Mouse (Mus musculus): Measurements from ENCODE around the gene Nebl. TPM values are rescaled to one million over a fixed set of nuclear protein-coding genes. Genes with fewer than 3 reads are reported as not detected.

Gene Nebl
- polyA plus RNA-seq, 1 experiment from 2014 or later: 5.8 TPM

DNA sequence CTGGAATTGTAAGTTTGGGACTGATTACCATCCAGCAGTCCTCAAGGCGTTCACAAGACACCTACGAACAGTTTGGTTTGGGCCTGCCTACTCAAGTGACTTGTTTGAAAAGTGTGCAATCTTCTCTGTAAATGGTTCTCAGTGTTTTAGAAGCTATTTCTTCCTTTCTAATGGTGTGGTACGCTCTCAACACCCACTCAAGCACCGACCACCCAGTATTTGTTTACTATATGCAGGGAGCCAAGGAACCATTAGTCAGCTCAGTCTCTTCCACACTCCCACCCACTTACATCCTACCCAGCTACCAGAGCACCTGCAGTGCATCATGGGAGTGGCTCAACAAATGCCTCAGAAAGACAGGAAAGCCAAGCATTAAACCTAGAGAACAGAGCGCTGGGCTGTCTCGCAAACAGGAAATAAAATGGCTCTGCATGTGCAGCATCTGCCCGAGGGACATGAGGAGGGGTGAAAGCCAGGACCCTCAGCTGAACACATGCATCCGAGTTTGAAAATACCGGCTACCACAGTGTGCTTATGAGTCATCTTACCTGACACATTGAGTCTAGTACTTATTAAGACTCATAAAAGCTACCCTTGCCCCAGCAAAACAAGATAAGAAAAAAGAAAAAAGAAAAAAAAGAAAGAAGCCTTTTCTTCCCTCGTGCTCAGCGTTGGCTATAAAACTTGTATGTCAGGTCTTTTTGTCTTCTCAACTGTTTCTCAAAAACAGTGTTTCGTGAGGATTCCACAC is 199.7 kb downstream of the Nebl start:
- Histone ChIP-seq H3K9ac (replicated peaks) (no peak overlapping the region), H3K36me3 (no peaks in the 10 kb centered on the region), H3K27ac (replicated peaks) (no peak overlapping the region), H3K27me3 (no peaks in the 10 kb centered on the region), H3K4me3 (no peak overlapping the region), H3K9me3 (no peaks in the 10 kb centered on the region), H3K4me1 (no peaks in the 10 kb centered on the region), H3K4me2 (replicated peaks) (no peak overlapping the region)
- ATAC-seq (ENCODE audit: low FRiP score, low read depth): no peak
- WGBS: 88% methylated on average over 12 of the region's 12 CpGs

GRCm38 (mm10) chr2:17525739-17526526 is 205.3 kb downstream of the Nebl start:
- peaks cover 16% of the 10 kb centered on the region; the same call in 1 of the 2 replicates for H3K4me1 ChIP-seq
- no peaks in the 10 kb centered on the region for H3K27me3 ChIP-seq
- H3K4me2 ChIP-seq (replicated peaks): no peak overlapping the region
- no peak overlapping the region for H3K4me3 ChIP-seq
- 84% methylated on average over 5 of the region's 5 CpGs for WGBS
- ATAC-seq (ENCODE audit: low FRiP score, low read depth): no peak
- H3K36me3 ChIP-seq: no peaks in the 10 kb centered on the region
- no peak overlapping the region for H3K9ac ChIP-seq (replicated peaks)
- H3K9me3 ChIP-seq: no peaks in the 10 kb centered on the region
- no peak overlapping the region for H3K27ac ChIP-seq (replicated peaks)

DNA sequence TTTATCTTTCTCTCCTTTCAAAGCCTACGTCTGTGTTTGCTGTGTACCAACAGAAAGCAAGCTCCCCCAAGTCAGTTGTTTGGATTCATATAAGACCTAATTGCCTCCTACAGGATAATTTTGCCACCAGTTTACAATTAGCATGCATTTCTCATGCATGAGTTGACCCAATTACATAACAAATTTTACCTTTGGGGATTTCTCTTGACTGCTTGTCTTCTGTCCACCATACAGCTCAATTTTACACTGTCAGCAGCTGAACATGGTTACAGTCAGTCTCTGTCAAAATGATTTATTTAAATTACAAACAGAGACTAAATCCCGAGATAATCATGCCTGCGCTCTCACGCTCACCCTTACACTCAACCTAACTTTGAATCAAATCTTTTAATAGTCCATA is 206.1 kb downstream of the Nebl start:
- 62% methylated on average over 4 of the region's 4 CpGs for WGBS
- no peaks in the 10 kb centered on the region for H3K36me3 ChIP-seq
- no peaks in the 10 kb centered on the region for H3K9me3 ChIP-seq
- no peak overlapping the region for H3K9ac ChIP-seq (replicated peaks)
- ATAC-seq (ENCODE audit: low FRiP score, low read depth): peak; percentile 62
- no peak overlapping the region for H3K27ac ChIP-seq (replicated peaks)
- no peak overlapping the region for H3K4me3 ChIP-seq
- H3K4me2 ChIP-seq (replicated peaks): no peak overlapping the region
- H3K4me1 ChIP-seq: peaks cover 16% of the 10 kb centered on the region; the same call in 1 of the 2 replicates
- H3K27me3 ChIP-seq: no peaks in the 10 kb centered on the region

GRCm38 (mm10) chr2:17524205-17524978 is 206.9 kb downstream of the Nebl start:
- Histone ChIP-seq H3K4me2 (replicated peaks) (no peak overlapping the region), H3K27me3 (no peaks in the 10 kb centered on the region), H3K27ac (replicated peaks) (no peak overlapping the region), H3K9me3 (no peaks in the 10 kb centered on the region), H3K36me3 (no peaks in the 10 kb centered on the region), H3K4me3 (no peak overlapping the region), H3K9ac (replicated peaks) (no peak overlapping the region), H3K4me1 (peaks cover 16% of the 10 kb centered on the region; the same call in 1 of the 2 replicates)
- no peak for ATAC-seq (ENCODE audit: low FRiP score, low read depth)
- WGBS: 49% methylated on average over 10 of the region's 10 CpGs

DNA sequence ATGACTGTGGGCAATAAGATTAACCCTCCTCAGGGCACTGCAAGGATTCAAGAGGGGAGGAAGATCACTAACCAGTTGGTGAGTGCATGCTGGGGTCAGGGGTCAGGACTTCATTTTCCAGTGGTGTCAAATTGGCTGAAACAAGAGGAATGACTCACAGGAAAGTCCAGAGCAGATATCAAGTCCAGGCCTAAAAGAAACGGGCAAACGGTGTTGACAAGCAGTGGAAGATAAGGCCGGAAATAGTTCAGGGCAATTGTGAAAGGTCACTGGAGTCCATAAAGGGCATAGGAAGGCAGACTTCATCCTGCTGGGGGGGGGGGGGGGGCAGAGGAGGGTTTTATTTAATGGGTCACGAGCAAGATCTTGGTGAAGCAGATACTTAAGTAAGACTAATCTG is 207.5 kb downstream of the Nebl start:
- ATAC-seq (ENCODE audit: low FRiP score, low read depth): no peak
- Histone ChIP-seq H3K4me2 (replicated peaks) (no peak overlapping the region), H3K27ac (replicated peaks) (no peak overlapping the region)

DNA sequence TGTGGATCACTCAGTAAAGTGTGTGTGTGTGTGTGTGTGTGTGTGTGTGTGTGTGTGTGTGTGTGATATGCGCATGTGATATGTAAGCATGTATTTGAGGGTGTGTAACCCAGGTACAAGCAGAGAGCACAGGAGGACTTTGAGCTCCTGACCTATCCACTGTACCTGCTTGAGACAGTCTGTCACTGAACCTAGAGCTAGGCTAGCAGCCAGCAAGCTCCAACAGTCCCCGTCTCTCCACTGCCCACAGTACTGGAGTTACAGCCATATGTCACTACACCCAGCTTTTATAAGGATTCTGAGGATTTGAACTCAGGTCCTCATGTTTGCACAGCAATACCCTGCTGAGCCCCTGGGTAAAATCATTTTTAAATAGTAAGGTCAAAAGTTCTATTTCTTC is 215.6 kb downstream of the Nebl start:
- Histone ChIP-seq H3K9ac (replicated peaks) (no peak overlapping the region), H3K36me3 (no peaks in the 10 kb centered on the region), H3K9me3 (no peaks in the 10 kb centered on the region), H3K4me1 (peaks cover 8% of the 10 kb centered on the region; the same call in 1 of the 2 replicates), H3K4me2 (replicated peaks) (no peak overlapping the region), H3K27me3 (no peaks in the 10 kb centered on the region), H3K27ac (replicated peaks) (no peak overlapping the region), H3K4me3 (no peak overlapping the region)
- no peak for ATAC-seq (ENCODE audit: low FRiP score, low read depth)
- 100% methylated on average over 2 of the region's 2 CpGs for WGBS

More for the DNA sequence above, 207.5 kb downstream of the Nebl start:
- Histone ChIP-seq H3K9me3 (no peaks in the 10 kb centered on the region), H3K9ac (replicated peaks) (no peak overlapping the region), H3K4me3 (no peak overlapping the region), H3K27me3 (no peaks in the 10 kb centered on the region), H3K36me3 (no peaks in the 10 kb centered on the region), H3K4me1 (peaks cover 16% of the 10 kb centered on the region; the same call in 1 of the 2 replicates)
- 40% methylated on average over 4 of the region's 4 CpGs for WGBS

DNA sequence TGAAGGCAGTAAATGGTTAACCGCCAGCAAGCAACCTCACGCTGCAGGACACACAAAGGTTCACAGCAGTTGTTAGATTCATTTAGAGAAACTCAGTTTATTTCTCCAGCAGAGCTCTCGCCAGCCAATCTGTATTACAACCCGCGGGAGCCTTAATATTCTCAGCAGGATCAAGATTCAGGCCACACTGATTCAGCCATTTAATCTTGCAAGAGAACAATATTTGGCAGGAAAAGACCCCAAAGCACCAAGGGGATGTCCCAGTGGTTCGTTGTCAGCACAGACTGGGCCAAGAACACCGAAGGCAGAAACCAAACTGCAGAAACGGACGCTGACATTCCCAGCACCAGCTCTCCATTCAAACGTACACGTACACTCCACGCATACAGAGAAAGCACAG is 216.5 kb downstream of the Nebl start:
- peaks cover 8% of the 10 kb centered on the region; the same call in 1 of the 2 replicates for H3K4me1 ChIP-seq
- H3K9ac ChIP-seq (replicated peaks): no peak overlapping the region
- H3K27me3 ChIP-seq: no peaks in the 10 kb centered on the region
- peak overlapping the region; percentile 15; the same call in 1 of the 2 replicates for H3K4me2 ChIP-seq (replicated peaks)
- no peak overlapping the region for H3K27ac ChIP-seq (replicated peaks)
- ATAC-seq (ENCODE audit: low FRiP score, low read depth): peak; percentile 41; the same call in 1 of the 2 replicates
- no peaks in the 10 kb centered on the region for H3K36me3 ChIP-seq
- H3K9me3 ChIP-seq: no peaks in the 10 kb centered on the region
- 48% methylated on average over 12 of the region's 12 CpGs for WGBS
- no peak overlapping the region for H3K4me3 ChIP-seq

- Histone ChIP-seq H3K27ac (replicated peaks) (no peak overlapping the region), H3K9ac (replicated peaks) (no peak overlapping the region), H3K4me1 (peaks cover 7% of the 10 kb centered on the region; the same call in 1 of the 2 replicates), H3K4me2 (replicated peaks) (no peak overlapping the region), H3K36me3 (no peaks in the 10 kb centered on the region), H3K4me3 (no peak overlapping the region), H3K27me3 (no peaks in the 10 kb centered on the region), H3K9me3 (no peaks in the 10 kb centered on the region)
- no peak for ATAC-seq (ENCODE audit: low FRiP score, low read depth)
- WGBS: 61% methylated on average over 1 of the region's 1 CpGs
Measured at GRCm38 (mm10) chr2:17509942-17510341, 221.3 kb downstream of the Nebl start.

DNA sequence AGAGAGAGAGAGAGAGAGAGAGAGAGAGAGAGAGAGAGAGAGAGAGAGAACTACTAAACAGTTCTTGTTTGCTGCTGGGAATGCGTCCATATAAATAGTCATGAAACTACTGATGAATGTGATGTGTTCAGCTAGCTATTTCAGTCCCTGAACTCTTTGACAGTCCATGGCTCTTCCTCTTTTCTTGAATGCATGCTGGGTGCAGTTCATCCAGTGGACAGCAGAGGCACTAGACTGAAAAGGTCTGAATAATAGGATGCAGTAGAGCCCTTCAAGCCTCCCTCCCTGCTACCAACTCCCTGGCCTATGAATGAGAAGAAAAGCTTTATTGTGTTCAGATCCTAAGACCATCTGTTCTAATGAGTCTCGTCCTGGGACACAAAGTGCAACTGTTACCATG is 223.9 kb downstream of the Nebl start:
- WGBS: 78% methylated on average over 2 of the region's 2 CpGs
- no peaks in the 10 kb centered on the region for H3K9me3 ChIP-seq
- H3K4me3 ChIP-seq: no peak overlapping the region
- H3K4me1 ChIP-seq: no peaks in the 10 kb centered on the region
- H3K27ac ChIP-seq (replicated peaks): no peak overlapping the region
- H3K4me2 ChIP-seq (replicated peaks): no peak overlapping the region
- no peak overlapping the region for H3K9ac ChIP-seq (replicated peaks)
- no peaks in the 10 kb centered on the region for H3K27me3 ChIP-seq
- no peaks in the 10 kb centered on the region for H3K36me3 ChIP-seq
- ATAC-seq (ENCODE audit: low FRiP score, low read depth): no peak

DNA sequence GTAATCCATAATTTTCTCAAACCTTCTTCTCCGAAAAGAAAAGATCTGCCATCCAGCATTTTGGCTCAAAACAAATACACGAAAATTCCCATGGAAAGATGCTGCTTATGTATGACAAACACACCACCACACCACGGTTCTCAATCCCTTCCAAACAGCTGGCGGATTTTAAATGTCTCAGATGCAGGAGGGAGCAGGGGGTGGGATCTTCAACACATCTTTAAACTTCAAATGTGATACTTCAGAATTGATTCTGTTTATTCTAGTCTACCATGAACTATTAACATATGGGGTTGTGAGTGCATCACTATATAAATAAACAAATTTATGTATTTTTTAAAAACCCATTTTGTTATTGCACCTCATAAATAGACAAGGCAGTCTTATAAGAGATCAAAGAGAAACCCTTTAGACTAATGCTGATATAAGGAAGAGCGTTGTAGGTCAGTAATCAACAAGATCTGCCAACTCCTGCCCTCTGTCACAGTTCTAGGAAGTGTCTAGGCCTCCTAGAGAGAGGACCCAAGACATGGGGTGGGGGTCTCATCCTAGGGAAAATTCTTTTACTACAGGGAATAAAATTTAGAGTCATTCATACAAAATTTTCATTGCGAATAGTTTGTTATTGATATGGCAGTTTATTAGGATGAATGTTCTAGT is 227.0 kb downstream of the Nebl start:
- no peak overlapping the region for H3K4me2 ChIP-seq (replicated peaks)
- H3K27ac ChIP-seq (replicated peaks): no peak overlapping the region
- H3K36me3 ChIP-seq: no peaks in the 10 kb centered on the region
- H3K27me3 ChIP-seq: no peaks in the 10 kb centered on the region
- no peak overlapping the region for H3K9ac ChIP-seq (replicated peaks)
- no peaks in the 10 kb centered on the region for H3K4me1 ChIP-seq
- no peaks in the 10 kb centered on the region for H3K9me3 ChIP-seq
- no peak overlapping the region for H3K4me3 ChIP-seq
- WGBS: 87% methylated on average over 6 of the region's 6 CpGs
- ATAC-seq (ENCODE audit: low FRiP score, low read depth): no peak

DNA sequence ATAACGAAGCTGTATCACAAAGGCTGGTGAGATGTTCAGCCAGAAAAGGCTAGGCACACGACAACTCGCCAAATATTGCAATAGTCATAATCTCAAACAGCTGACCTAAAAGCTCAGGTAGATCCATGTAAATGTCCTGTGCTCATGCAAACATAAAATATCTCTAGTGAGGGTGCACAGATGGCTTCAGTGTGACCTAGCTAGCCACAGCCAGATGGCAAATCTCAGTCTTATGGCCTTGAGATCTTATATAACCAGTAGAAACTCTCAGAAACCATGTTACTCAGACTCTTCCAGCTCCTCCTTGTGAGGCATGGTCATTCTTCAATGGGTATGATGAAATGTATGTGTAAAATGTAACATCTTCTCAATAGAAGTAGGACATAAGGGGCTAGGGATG is 230.2 kb downstream of the Nebl start:
- 93% methylated on average over 3 of the region's 3 CpGs for WGBS
- no peak for ATAC-seq (ENCODE audit: low FRiP score, low read depth)
- Histone ChIP-seq H3K27ac (replicated peaks) (no peak overlapping the region), H3K4me1 (no peaks in the 10 kb centered on the region), H3K36me3 (no peaks in the 10 kb centered on the region), H3K4me3 (no peak overlapping the region), H3K27me3 (no peaks in the 10 kb centered on the region), H3K9me3 (no peaks in the 10 kb centered on the region), H3K4me2 (replicated peaks) (no peak overlapping the region), H3K9ac (replicated peaks) (no peak overlapping the region)
